Mouse (Mus musculus) midbrain, postnatal 0 days (tissue): ENCODE data around the gene Zfp580. TPM values are rescaled to one million over a fixed set of nuclear protein-coding genes. Genes with fewer than 3 reads are reported as not detected.

Source experiments
- ATAC-seq: fragments of 200-750 bp; cut with Nextera tagmentation; 2 replicates; pipeline ENCODE4 v1.8.0; 2017; ENCODE audit warnings: moderate number of reproducible peaks, mild to moderate bottlenecking, moderate TSS enrichment, moderate library complexity; ENCODE audit not compliant: low FRiP score
- DNase-seq: peaks from one replicate; pipeline ENCODE4 v3.0.0-alpha.2; 2015; ENCODE audit warnings: low spot score
- H3K27ac ChIP-seq: fragments of 300-500 bp; sonication (generic); 2 replicates; pipeline ENCODE4 v1.5.1; 2014; ENCODE audit warnings: low read depth, mild to moderate bottlenecking, low read length, mixed read lengths
- H3K27me3 ChIP-seq: fragments of 300-500 bp; sonication (generic); 2 replicates; pipeline ENCODE4 v1.6.1; 2014; ENCODE audit warnings: low read length, control low read depth, mixed read lengths; ENCODE audit not compliant: insufficient read depth
- H3K36me3 ChIP-seq: fragments of 300-500 bp; sonication (generic); 2 replicates; pipeline ENCODE4 v1.6.1; 2014; ENCODE audit warnings: low read length, control low read depth, mixed read lengths; ENCODE audit not compliant: insufficient read depth
- H3K4me1 ChIP-seq: fragments of 300-500 bp; sonication (generic); 2 replicates; pipeline ENCODE4 v1.6.1; 2014; ENCODE audit warnings: mild to moderate bottlenecking, control low read depth, antibody characterized with exemption, low read length, mixed read lengths; ENCODE audit not compliant: insufficient read depth
- H3K4me2 ChIP-seq: fragments of 300-500 bp; sonication (generic); 2 replicates; pipeline ENCODE4 v1.6.1; 2014; ENCODE audit warnings: low read depth, mild to moderate bottlenecking, low read length, mixed read lengths; ENCODE audit not compliant: poor library complexity, severe bottlenecking
- H3K4me3 ChIP-seq: fragments of 300-500 bp; sonication (generic); 2 replicates; pipeline ENCODE4 v1.5.1; 2014; ENCODE audit warnings: low read depth, mild to moderate bottlenecking, low read length, moderate library complexity
- H3K9ac ChIP-seq: fragments of 300-500 bp; sonication (generic); replicated peaks from 2 replicates; pipeline ENCODE4 v1.6.1; 2014; ENCODE audit warnings: mild to moderate bottlenecking, low read length, moderate library complexity, mixed read lengths; ENCODE audit not compliant: poor library complexity, severe bottlenecking
- H3K9me3 ChIP-seq: fragments of 300-500 bp; sonication (generic); 2 replicates; pipeline ENCODE4 v1.6.1; 2016; ENCODE audit warnings: low read length, control low read depth
- CTCF ChIP-seq: IDR thresholded peaks from 2 replicates; pipeline ENCODE4 v1.5.1; 2016; ENCODE audit warnings: antibody characterized with exemption, mild to moderate bottlenecking
- WGBS: fragments of 180-500 bp; shearing (Covaris S2); extraction: QIAGEN DNeasy Blood & Tissue Kit; methylation state at CpG from one replicate; pipeline ENCODE4 v1.1.7; 2014; 5-methylcytosine and 5-hydroxymethylcytosine counted together
- polyA plus RNA-seq: library from polyadenylated mRNA; unstranded; fragments of >200 nt; fragmentation: Nextera tagmentation; extraction: Ambion mirVana; gene quantifications from 2 replicates; pipeline ENCODE4 v1.2.1, GENCODE M21; 2015
- total RNA-seq: library from RNA; depleted of rRNA; stranded (reverse); fragments of >200 nt; gene quantifications from 2 replicates; pipeline ENCODE4 v1.2.3, GENCODE M21; 2014; rRNA removed

Zfp580 gene
- total and polyA plus RNA-seq, 2 experiments from 2014 or later = 77.7 to 157 TPM

DNA sequence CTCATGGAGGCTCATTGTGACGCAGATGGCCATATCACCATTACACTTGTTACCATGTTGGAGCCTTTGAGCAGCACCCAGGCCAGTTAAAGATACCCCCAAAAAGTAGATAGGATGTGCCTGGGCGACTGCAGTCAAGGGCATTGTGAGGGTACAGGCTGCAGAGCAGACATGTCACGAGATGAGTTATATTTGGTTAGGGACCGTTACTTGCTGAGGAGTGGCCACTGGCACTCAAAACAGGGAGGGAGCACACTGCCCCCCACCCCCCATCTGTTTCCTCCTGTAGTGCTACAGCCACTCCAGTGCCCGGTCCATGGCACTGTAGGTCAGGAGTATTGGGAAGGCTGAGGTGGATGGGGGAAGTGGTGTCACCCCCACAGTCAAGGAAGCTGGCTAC is 47.4 kb downstream of the Zfp580 start:
- no peak for ATAC-seq
- DNase-seq = no peak
- WGBS = 93% methylated on average over 5 of the region's 5 CpGs
- Histone ChIP-seq H3K36me3 (peaks cover 45% of the 10 kb centered on the region), H3K4me2 (no peak overlapping the region), H3K27me3 (no peaks in the 10 kb centered on the region), H3K27ac (no peak overlapping the region), H3K9me3 (no peaks in the 10 kb centered on the region), H3K4me3 (no peak overlapping the region), H3K9ac (no peak overlapping the region), H3K4me1 (no peaks in the 10 kb centered on the region)
- no peak for TF ChIP-seq CTCF

GRCm38 (mm10) chr7:5099796-5100195 is 48.5 kb downstream of the Zfp580 start:
- 84% methylated on average over 3 of the region's 3 CpGs for WGBS
- H3K36me3 ChIP-seq = peaks cover 37% of the 10 kb centered on the region
- TF ChIP-seq CTCF = no peak
- ATAC-seq = no peak
- DNase-seq = no peak
- H3K9me3 ChIP-seq = no peaks in the 10 kb centered on the region
- no peak overlapping the region for H3K4me3 ChIP-seq
- H3K27me3 ChIP-seq = no peaks in the 10 kb centered on the region
- H3K9ac ChIP-seq = no peak overlapping the region
- H3K27ac ChIP-seq = no peak overlapping the region
- no peaks in the 10 kb centered on the region for H3K4me1 ChIP-seq
- no peak overlapping the region for H3K4me2 ChIP-seq

GRCm38 (mm10) chr7:5101066-5101663 is 49.8 kb downstream of the Zfp580 start:
- WGBS = 92% methylated on average over 10 of the region's 10 CpGs
- no peak overlapping the region for H3K9ac ChIP-seq
- no peaks in the 10 kb centered on the region for H3K27me3 ChIP-seq
- H3K9me3 ChIP-seq = no peaks in the 10 kb centered on the region
- no peak overlapping the region for H3K4me2 ChIP-seq
- no peak overlapping the region for H3K4me3 ChIP-seq
- no peaks in the 10 kb centered on the region for H3K4me1 ChIP-seq
- DNase-seq = no peak
- ATAC-seq = no peak
- H3K27ac ChIP-seq = no peak overlapping the region
- no peak for TF ChIP-seq CTCF
- peaks cover 23% of the 10 kb centered on the region for H3K36me3 ChIP-seq

DNA sequence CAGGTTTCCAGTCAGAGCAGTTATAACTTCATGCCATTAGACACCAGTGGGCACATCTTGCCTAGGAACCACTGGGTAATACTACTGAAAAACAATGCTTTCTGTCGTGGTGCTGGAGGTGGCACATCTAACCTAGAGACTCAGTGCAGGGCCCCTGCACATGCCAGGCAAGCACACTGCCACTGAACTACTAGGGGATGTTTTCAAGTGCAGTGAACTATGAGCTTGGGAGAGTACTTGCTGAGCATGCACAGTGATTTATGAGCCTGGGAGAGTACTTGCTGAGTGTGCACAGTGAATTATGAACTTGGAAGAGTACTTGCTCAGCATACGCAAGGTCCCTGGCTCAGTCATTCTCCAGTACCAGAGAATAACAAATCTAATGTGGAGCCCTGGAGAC is 51.2 kb downstream of the Zfp580 start:
- Histone ChIP-seq H3K4me2 (no peak overlapping the region), H3K9me3 (no peaks in the 10 kb centered on the region), H3K4me1 (no peaks in the 10 kb centered on the region), H3K4me3 (no peak overlapping the region), H3K36me3 (peaks cover 15% of the 10 kb centered on the region), H3K27ac (no peak overlapping the region), H3K27me3 (no peaks in the 10 kb centered on the region), H3K9ac (no peak overlapping the region)
- DNase-seq (no peak), ATAC-seq (no peak)
- 84% methylated on average over 2 of the region's 2 CpGs for WGBS
- TF ChIP-seq CTCF = no peak

Other genes with a start within 250 kb of the Zfp580 start
- 264 and 276 TPM in 2 replicates for gene Ube2s, start 238.9 kb upstream of the Zfp580 start, total RNA-seq
- gene Ube2s, start 238.9 kb upstream of the Zfp580 start, polyA plus RNA-seq = 207 and 210 TPM in 2 replicates
- gene Shisa7, start 206.8 kb upstream of the Zfp580 start, total RNA-seq = 51.4 and 68.5 TPM in 2 replicates
- 9.3 and 10.1 TPM in 2 replicates for gene Shisa7, start 206.8 kb upstream of the Zfp580 start, polyA plus RNA-seq
- gene Isoc2b, start 181.3 kb upstream of the Zfp580 start, total RNA-seq = 1.0 and 2.0 TPM in 2 replicates
- gene Isoc2b, start 181.3 kb upstream of the Zfp580 start, polyA plus RNA-seq = 3.7 and 5.8 TPM in 2 replicates
- 5.8 and 7.7 TPM in 2 replicates for gene Isoc2a, start 174.4 kb upstream of the Zfp580 start, total RNA-seq
- 0.38 and 0.52 TPM in 2 replicates for gene Isoc2a, start 174.4 kb upstream of the Zfp580 start, polyA plus RNA-seq
- gene Gm36210, start 145.0 kb upstream of the Zfp580 start, total RNA-seq = 0.57 TPM in 1 of 2 replicates, not detected in the other
- gene Gm36210, start 145.0 kb upstream of the Zfp580 start, polyA plus RNA-seq = 0.32 and 0.43 TPM in 2 replicates
- 10.6 and 12.3 TPM in 2 replicates for gene Zfp628, start 136.3 kb upstream of the Zfp580 start, total RNA-seq
- gene Zfp628, start 136.3 kb upstream of the Zfp580 start, polyA plus RNA-seq = 5.1 and 5.6 TPM in 2 replicates
- 44.8 and 49.7 TPM in 2 replicates for gene Nat14, start 129.5 kb upstream of the Zfp580 start, total RNA-seq
- gene Nat14, start 129.5 kb upstream of the Zfp580 start, polyA plus RNA-seq = 33.2 and 35.9 TPM in 2 replicates
- 1.9 and 3.4 TPM in 2 replicates for gene Ssc5d, start 125.8 kb upstream of the Zfp580 start, total RNA-seq
- 1.2 and 1.6 TPM in 2 replicates for gene Ssc5d, start 125.8 kb upstream of the Zfp580 start, polyA plus RNA-seq
- gene Sbk2, start 87.1 kb upstream of the Zfp580 start, total RNA-seq = 0.49 TPM in 1 of 2 replicates, not detected in the other
- gene Sbk2, start 87.1 kb upstream of the Zfp580 start, polyA plus RNA-seq = 0.20 TPM in 1 of 2 replicates, not detected in the other
- 0.49 and 1.8 TPM in 2 replicates for gene Sbk3, start 80.4 kb upstream of the Zfp580 start, total RNA-seq
- gene Sbk3, start 80.4 kb upstream of the Zfp580 start, polyA plus RNA-seq = 0.45 and 0.46 TPM in 2 replicates
- 53.2 and 54.3 TPM in 2 replicates for gene Zfp579, start 55.4 kb upstream of the Zfp580 start, total RNA-seq
- 43.1 and 43.3 TPM in 2 replicates for gene Zfp579, start 55.4 kb upstream of the Zfp580 start, polyA plus RNA-seq
- gene Zfp524, start 37.1 kb upstream of the Zfp580 start, total RNA-seq = 3.9 and 7.3 TPM in 2 replicates
- 2.9 and 3.5 TPM in 2 replicates for gene Zfp524, start 37.1 kb upstream of the Zfp580 start, polyA plus RNA-seq
- gene Fiz1, start 36.8 kb upstream of the Zfp580 start, total RNA-seq = 35.5 and 36.1 TPM in 2 replicates
- 22.8 and 25.7 TPM in 2 replicates for gene Fiz1, start 36.8 kb upstream of the Zfp580 start, polyA plus RNA-seq
- not detected in 2 replicates for gene Gm44973, start 36.0 kb upstream of the Zfp580 start, total RNA-seq
- gene Gm44973, start 36.0 kb upstream of the Zfp580 start, polyA plus RNA-seq = 1.2 and 2.6 TPM in 2 replicates
- gene Zfp865, start 31.2 kb upstream of the Zfp580 start, total RNA-seq = 35.0 and 48.4 TPM in 2 replicates
- gene Zfp865, start 31.2 kb upstream of the Zfp580 start, polyA plus RNA-seq = 5.5 and 6.8 TPM in 2 replicates
- gene Ccdc106, start 31.0 kb upstream of the Zfp580 start, total RNA-seq = 65.6 and 68.8 TPM in 2 replicates
- gene Ccdc106, start 31.0 kb upstream of the Zfp580 start, polyA plus RNA-seq = 75.4 and 77.3 TPM in 2 replicates
- gene 4632433K11Rik, start 17.4 kb upstream of the Zfp580 start, total RNA-seq = not detected in 2 replicates
- gene 4632433K11Rik, start 17.4 kb upstream of the Zfp580 start, polyA plus RNA-seq = not detected in 2 replicates
- 5.0 and 8.0 TPM in 2 replicates for gene Zfp784, start 13.1 kb upstream of the Zfp580 start, total RNA-seq
- gene Zfp784, start 13.1 kb upstream of the Zfp580 start, polyA plus RNA-seq = 4.3 and 5.4 TPM in 2 replicates
- 157 and 161 TPM in 2 replicates for gene U2af2, start 10.6 kb downstream of the Zfp580 start, total RNA-seq
- gene U2af2, start 10.6 kb downstream of the Zfp580 start, polyA plus RNA-seq = 74.7 and 78.2 TPM in 2 replicates
- gene Epn1, start 28.7 kb downstream of the Zfp580 start, total RNA-seq = 399 and 484 TPM in 2 replicates
- 130 and 134 TPM in 2 replicates for gene Epn1, start 28.7 kb downstream of the Zfp580 start, polyA plus RNA-seq
- not detected in 2 replicates for gene Rfpl4, start 65.4 kb downstream of the Zfp580 start, total RNA-seq
- not detected in 2 replicates for gene Rfpl4, start 65.4 kb downstream of the Zfp580 start, polyA plus RNA-seq
- gene Rasl2-9, start 74.4 kb downstream of the Zfp580 start, total RNA-seq = 1.3 TPM in 1 of 2 replicates, not detected in the other
- gene Rasl2-9, start 74.4 kb downstream of the Zfp580 start, polyA plus RNA-seq = 0.57 and 0.72 TPM in 2 replicates
- not detected in 2 replicates for gene Vmn1r55, start 98.1 kb downstream of the Zfp580 start, total RNA-seq
- not detected in 2 replicates for gene Vmn1r55, start 98.1 kb downstream of the Zfp580 start, polyA plus RNA-seq
- not detected in 2 replicates for gene Vmn1r56, start 145.2 kb downstream of the Zfp580 start, total RNA-seq
- not detected in 2 replicates for gene Vmn1r56, start 145.2 kb downstream of the Zfp580 start, polyA plus RNA-seq
- not detected in 2 replicates for gene Vmn1r57, start 167.0 kb downstream of the Zfp580 start, total RNA-seq
- not detected in 2 replicates for gene Vmn1r57, start 167.0 kb downstream of the Zfp580 start, polyA plus RNA-seq